Mouse (Mus musculus) gastrocnemius, postnatal 25 days (tissue): ENCODE measurements at regions not wholly inside any gene's neighbourhood (a gene's known extent, or its start where the extent isn't known, plus 50 kb on each side); places are given as distances from the start of the nearest gene placed in this dataset.

Experiments used
- DNase-seq: peaks from one replicate; pipeline ENCODE4 v3.0.0; 2022

GRCm38 (mm10) chr1:168823184-168823583 lies 391.1 kb upstream of the Pbx1 start:
- no peak for DNase-seq

- no peak for DNase-seq
Observed at GRCm38 (mm10) chr1:168818381-168818780, 386.3 kb upstream of the Pbx1 start.

DNA sequence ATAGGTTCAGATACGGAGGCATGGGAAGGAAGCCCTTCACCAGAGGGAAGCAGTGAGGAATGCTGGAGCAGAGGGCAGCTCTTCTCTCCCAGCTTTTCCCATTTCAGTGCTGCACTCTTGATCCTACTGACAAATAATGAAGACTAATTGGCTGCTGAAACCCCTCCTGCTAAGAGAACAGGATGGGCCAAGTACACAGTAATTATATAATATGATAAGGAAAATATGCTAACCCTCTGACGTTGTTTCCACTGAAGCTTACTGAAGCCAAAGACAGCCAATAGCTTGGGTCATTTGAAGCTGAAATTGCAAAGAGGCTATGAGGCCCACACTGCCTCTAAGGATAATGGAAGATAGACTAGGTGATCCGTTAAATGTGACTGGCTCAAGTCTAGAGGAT lies 375.0 kb upstream of the Pbx1 start:
- no peak for DNase-seq

DNA sequence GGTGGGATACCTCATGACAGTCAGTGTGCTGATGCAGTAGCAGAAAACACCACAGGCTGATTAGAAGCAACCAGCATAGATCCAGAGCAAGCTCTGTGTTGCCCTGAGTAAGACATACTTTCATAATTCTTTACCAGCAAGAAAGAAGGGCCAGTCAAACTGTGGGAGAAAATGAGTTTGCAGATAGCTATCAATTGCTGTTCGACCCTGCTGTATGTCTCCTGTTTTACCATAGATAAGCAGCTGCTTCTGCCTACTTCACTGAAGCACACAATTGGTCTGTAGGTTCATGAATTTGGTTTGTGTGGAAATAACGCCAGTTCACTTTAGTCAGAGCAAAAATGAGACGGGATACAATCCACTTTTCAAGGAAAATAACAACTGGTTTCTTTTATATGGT lies 373.4 kb upstream of the Pbx1 start:
- DNase-seq = no peak

DNA sequence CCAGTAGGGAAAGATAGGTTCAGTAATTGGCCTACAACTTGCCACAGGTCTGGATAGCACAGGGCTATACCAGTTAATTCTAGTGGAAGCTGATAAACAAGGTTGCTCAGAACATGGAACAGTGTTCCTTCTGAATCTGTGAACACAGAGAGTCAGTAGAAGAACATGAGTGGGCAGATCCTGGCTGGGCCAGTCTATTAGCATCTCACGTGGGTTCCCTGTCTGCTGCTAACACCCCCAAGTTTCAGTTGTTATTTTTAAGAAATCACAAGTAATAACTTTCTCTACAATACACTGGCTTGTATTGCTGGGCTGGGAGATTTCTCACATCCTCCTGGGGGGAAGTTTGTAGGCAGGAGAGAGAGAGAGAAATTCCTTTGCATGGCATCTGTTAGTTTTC lies 369.0 kb upstream of the Pbx1 start:
- no peak for DNase-seq

- no peak for DNase-seq
Observed at GRCm38 (mm10) chr1:168786731-168787130, 354.7 kb upstream of the Pbx1 start.

- no peak for DNase-seq
Observed at GRCm38 (mm10) chr1:168783851-168784250, 351.8 kb upstream of the Pbx1 start.

- DNase-seq = no peak
Observed at GRCm38 (mm10) chr1:168764368-168764895, 332.4 kb upstream of the Pbx1 start.

DNA sequence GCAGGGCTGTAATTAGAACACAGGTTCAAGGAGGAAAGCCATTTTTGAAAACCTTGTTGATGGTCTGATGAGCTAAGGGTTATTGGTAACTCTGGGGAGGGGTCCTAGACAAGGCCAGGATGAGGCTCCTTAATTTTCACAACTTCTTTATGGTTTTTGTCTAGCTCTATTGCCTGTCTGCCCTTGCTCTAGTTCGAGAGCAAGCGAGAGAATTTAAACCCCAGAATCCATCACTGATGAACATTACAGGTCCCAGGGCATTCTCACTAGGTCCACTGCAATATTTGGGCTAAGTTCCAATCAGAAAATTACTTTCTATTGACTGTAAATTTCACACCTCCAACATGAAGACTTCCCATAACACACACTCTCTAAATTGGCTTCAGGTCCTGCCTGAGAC lies 329.0 kb upstream of the Pbx1 start:
- no peak for DNase-seq

DNA sequence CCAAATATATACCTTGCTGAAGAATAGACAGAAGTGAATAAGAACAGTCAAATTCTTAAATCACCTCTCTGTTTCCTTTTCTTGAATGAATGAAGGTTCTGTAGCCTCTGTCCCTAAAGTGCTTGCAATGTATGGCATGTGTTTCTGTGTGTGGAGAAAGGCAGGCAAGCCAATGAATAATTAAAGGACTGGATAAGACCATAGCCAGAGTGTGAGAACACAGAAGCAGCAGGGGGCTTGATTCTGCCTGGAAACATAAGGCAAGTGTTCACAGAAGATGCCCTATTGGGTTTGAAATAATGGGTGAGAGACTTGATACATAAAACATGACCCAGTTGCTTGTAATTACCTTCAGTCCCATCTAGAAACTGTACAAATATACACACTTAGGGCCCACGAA lies 328.2 kb upstream of the Pbx1 start:
- no peak for DNase-seq

DNA sequence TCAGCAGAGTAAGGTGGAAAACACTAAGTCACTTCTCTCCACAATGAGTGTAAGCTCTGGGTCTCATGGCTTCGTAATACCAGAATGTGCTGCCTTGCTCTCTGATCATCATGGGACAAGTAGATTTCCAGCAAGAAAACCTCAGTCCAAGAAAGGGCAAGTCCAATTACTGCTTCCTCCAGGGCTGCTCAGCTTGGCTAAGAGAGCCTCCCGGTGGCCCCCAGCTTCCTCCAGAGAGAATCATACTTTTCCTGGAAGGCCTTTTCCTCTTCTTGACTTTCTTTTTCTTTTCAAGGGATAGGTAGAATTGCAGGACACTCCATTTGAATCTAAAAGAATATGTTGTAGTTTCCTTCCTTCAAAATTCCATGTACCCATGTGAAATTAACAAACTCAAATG lies 326.8 kb upstream of the Pbx1 start:
- DNase-seq = no peak

- no peak for DNase-seq
Observed at GRCm38 (mm10) chr1:168754196-168754595, 322.1 kb upstream of the Pbx1 start.

DNA sequence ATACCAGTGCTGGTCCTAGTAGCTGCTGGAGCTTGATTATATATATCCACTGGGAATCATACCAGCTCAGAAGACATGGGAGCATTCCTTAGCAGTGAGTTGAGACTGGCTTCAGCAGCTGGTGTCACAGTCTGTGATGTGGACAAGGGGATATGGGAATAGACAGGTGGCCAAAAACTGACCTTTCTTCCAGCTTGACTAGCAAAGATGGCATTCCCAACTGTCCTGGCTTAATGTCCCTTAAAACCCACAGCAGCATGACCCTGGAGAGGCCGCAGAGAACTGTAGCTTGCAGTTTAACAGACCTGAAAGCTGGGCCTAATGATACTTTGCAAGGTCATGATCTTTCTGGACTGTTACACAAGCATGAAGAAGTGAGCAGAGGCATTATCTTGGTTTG lies 311.4 kb upstream of the Pbx1 start:
- no peak for DNase-seq

DNA sequence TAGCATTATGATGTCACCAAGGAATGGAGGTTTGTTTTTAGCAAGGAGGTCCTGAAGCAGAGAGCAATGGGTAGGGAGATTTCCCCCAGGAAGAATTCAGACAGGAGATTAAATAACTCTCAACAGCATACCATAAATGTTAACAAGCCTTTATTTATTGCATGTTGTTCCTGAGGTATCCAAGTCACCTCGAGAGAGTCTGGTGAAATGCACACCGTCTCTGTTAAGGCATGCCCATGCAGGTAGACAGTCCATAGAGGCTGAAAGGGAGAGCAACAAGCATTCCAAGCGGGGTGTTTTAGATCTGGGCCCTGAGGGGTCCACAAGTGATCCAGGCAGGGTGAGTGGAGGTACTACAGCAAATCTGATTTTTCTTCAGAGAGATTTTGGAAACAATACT lies 305.9 kb upstream of the Pbx1 start:
- DNase-seq = no peak

DNA sequence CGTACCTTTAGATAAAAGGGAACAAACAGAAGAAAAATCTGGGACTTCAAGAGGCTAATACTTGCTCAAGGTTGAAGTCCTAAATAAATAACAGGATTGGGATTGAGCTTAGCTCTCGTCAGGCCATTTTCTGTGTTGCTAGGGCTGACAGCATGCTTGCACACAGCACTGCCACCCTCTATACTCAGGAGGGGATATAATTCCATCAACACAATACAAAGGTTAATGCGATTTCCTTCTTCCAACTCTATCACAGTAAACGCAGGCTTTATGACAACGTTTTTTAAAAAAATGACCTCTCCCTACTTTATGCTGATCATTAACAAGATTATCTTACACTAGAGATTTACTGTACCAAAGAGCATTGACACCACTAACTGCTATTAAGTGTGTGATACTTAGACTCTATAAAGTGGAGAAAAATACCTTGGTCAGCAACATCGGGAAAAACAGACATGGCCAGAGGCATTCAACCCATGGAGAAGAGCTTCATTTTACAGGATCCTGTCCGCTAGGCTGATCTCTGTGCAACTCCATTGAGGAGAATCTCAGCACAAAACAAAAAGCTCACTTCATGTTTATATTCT lies 305.3 kb upstream of the Pbx1 start:
- DNase-seq = no peak

GRCm38 (mm10) chr1:168733066-168733465 lies 301.0 kb upstream of the Pbx1 start:
- DNase-seq = no peak

- no peak for DNase-seq
Observed at GRCm38 (mm10) chr1:168709836-168710235, 277.8 kb upstream of the Pbx1 start.

DNA sequence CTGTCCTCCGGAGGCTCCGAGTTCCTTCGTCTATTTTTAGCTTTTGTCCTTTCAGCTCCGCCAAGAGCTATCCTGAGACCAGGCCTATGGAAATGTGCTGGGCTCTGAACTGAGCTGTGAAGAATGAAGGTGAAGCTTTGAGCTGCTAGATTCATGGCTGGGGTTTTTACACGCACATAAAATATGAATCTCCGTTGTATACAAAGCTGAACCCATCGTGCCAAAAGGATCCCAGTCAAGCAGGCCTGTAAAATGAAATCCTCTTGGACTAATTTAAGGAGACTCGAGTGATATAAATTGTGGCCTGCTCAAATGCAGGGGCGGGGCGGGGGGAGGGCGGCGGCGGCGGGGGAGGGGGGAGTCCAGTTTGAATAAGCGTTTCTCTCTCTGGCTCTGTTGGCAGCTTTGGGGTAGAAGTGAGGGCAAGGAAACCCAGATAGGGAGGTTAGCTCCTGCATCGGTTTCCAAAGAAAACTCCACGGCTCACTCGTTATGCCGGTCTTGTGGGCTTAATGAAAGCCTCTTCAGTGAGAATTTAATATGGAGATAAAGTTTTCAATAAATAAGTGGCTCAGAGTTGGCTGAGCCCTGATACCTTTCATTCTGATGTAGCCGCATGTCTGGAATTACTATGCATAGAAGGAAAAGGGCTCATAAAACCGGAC lies 277.1 kb upstream of the Pbx1 start:
- DNase-seq = peak; percentile 26

GRCm38 (mm10) chr1:168708161-168708865 lies 276.2 kb upstream of the Pbx1 start:
- DNase-seq = peak; percentile 18

DNA sequence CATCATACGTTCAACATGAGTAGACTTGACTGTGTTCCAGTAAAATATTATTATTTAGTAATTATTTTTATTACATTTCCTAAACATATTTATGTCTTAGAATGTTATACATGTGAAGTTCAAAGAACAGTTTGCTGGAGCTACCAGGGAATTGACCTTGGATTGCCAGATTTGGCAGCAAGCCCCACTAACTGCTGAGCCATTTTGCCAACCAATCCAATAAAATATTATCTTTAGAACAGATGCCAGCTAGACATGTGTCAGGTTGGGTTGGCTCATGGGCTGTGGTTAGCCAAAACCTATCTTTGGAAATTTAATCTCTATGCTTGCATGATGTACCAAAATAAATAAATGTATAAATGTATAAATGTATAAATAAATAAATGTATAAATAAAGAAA lies 265.3 kb upstream of the Pbx1 start:
- no peak for DNase-seq

GRCm38 (mm10) chr1:168686821-168687220 lies 254.8 kb upstream of the Pbx1 start:
- DNase-seq = no peak

- DNase-seq = no peak
Observed at GRCm38 (mm10) chr1:168685147-168685546, 253.1 kb upstream of the Pbx1 start.

DNA sequence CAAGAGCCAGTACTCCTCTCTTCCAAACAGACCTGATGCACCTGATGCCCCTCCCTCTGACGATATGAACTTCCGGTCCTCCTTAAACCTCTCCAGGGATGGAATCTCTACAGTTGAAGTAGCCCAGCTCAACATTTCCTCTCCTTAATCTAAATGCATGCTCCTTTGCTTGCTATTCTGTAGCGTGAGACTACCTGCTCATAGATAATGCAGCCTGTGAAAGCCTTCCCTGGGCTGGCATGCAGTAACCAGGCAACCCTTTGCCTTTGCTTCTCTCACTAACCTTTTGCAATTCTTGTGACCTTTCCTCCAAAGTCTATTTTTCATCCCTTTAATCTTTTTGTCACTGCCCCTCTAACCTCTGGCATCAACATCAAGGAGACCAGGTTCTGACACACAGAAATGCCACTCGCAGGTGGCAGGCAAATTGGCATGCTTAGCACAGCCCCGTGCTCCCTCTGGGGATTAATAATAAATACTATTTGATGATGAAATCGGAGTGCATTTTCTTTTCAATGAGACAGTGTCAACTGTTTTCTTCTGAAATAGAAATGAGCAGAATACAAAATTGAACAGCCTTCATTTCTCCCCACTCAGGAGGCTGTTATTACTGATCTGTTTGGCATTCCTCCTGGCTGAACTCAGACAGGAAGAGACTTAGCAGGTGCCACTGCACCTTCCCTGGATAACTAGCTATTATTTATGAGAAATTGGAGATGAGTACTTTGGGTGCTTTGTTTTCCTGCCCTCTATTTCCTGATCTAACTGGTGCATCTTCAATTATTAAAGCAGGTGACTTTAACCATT lies 249.8 kb upstream of the Pbx1 start:
- no peak for DNase-seq
